Mouse (Mus musculus) urinary bladder, adult 18-20 months (tissue): ENCODE results near the gene Wnt9a.

Source experiments
- DNase-seq, 2 experiments: peaks; one replicate each; pipeline ENCODE4 v3.0.0; 2022; ENCODE audit warnings: low spot score in 2 of 2, mixed read lengths in 2 of 2

The Wnt9a gene

GRCm38 (mm10) chr11:59302700-59303569, 3.8 kb upstream of the Wnt9a start:
- DNase-seq = peak; percentile 75 to 77

GRCm38 (mm10) chr11:59305008-59305820, 1.5 kb upstream of the Wnt9a start:
- no peak for DNase-seq

DNA sequence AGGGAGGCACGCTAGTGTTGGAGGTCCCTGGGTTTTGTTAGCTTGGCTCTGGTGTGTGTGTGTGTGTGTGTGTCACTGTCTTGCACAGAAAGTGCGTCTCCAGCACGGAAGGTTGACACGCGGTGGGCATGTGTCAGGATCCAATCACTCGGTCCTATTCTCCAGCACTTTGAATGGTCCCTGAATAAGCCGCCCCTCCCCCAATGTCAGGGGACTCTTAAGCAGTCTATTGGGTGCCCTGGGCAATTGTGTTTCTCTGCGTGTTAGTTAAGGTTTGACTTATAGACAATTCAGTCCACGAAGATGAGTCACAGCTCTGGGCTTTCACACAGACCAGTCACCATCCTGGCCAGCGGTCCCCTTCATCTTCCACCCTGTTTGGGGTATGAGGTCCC, 910 bp upstream of the Wnt9a start:
- DNase-seq = no peak

DNA sequence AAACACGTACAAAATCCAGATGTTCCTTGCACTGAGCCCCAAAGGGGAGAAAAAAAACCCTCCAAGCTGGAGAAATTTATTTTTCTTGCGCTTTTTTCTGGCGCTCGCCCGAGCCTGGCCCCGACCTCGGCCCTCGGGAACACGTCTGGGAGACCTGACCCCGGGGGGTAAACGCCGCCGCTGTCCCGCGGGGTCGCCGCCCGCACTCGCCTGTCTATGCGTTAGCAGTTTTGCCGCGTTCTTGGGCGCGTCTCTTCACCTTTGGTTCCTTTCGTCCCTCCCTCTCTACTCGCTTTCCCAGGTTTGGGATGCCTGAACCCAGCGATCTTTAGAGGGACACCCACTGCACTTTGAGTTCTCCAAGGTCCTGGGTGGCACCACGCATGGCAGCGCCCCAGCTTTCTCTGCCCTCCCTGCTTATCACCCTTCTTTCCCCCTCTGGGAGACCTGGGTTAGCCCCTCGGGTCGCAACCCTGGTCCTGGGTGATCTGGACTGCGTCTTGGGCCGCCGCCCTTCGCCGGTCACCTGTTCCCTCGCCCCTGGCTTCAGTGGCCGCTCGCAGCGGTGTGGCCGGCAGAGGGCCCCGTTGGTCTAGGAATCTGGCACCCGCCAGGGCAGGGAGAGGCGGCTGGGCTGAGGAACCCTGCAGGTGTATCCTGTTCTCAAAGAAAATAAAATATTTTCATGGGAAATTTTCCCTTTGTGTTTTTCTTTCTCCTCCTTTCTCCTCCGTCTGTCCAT, 865 bp downstream of the Wnt9a start:
- DNase-seq = peak; percentile 79 to 87

GRCm38 (mm10) chr11:59308164-59308542, 1.4 kb downstream of the Wnt9a start:
- no peak for DNase-seq

DNA sequence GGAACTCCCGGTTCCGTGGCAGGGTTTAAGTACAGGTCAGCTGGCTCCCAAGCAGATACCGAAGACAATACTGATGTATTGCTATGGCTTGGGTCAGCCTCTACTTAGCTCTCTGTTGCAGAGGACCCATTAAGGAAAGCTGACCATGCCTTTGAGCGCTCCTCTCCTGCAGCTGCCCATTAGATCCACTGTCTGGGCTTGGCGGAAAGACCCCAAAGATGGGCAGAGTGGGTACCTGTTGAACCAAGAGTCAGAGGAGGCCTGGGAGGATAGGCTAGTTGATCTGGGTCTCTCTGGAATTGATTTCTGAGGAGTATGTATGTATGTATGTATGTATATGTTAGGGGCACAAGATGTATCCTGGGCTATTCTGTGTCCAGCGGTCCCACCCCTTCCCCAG, 1.9 kb downstream of the Wnt9a start:
- no peak for DNase-seq

- no peak for DNase-seq
Observed at GRCm38 (mm10) chr11:59309106-59309805, 2.5 kb downstream of the Wnt9a start.

DNA sequence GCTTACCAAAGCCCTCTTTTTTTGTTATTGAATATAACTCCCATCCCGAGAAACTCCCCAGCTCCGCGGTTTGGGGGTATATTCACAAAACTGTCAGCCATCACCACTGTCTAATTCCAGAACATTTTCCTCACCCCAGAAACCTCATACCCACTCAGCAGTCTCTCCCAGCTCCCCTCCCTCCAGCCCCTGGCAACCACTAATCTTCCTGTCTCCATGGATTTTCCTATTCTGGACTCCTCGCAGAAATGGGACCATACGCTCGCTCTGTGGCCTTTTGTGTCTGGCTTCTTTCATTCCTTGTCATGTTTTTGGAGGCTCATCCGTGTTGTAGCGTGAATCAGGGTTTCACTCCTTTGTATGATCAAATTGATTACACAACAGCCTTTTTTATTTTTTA, 3.2 kb downstream of the Wnt9a start:
- no peak for DNase-seq

GRCm38 (mm10) chr11:59312060-59312459, 5.3 kb downstream of the Wnt9a start:
- DNase-seq = no peak

- DNase-seq = no peak
Observed at GRCm38 (mm10) chr11:59312501-59312900, 5.8 kb downstream of the Wnt9a start.

GRCm38 (mm10) chr11:59313029-59313811, 6.5 kb downstream of the Wnt9a start:
- DNase-seq = no peak

DNA sequence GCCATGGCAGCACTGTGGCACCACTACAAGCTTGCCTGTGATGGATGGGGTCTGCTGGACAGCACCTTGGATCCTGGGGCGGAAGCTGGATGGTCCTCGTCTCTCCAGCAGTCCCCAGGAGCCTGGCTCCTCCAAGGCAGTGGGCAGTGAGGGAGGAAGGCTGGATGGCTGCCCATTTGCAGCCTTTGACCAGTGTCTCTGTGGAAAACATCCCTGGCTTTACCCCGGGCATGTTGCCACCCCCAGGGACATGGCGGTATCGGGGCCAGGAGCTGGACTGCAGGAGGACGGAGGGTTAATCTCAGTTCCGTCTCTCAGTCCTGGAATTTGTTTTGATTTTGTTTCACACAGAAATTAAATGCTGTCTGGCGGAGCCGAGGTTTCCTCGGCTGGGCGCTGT, 7.2 kb downstream of the Wnt9a start:
- DNase-seq = no peak

GRCm38 (mm10) chr11:59316517-59316916, 9.8 kb downstream of the Wnt9a start:
- DNase-seq = no peak

DNA sequence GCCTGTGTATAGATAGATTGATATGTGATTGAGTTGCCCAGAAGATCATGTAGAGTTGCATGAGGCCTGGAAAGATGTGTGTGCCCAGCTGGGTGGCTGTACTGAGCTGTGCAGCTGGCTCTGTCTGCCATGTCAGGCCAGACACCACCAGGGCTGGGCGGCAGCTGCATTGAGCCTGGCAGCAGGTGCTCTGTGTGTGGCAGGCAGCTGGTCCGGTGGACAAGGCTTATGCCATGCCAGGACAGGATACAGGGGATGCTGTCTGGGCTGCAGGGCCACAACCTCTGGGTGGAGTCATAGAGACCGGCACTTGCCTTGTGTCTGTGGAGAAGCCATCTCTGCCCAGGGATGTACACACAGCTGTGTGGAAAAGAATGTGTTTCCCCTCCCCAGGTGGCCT, 16.3 kb downstream of the Wnt9a start:
- DNase-seq = no peak

- no peak for DNase-seq
Observed at GRCm38 (mm10) chr11:59324777-59325176, 18.0 kb downstream of the Wnt9a start.

DNA sequence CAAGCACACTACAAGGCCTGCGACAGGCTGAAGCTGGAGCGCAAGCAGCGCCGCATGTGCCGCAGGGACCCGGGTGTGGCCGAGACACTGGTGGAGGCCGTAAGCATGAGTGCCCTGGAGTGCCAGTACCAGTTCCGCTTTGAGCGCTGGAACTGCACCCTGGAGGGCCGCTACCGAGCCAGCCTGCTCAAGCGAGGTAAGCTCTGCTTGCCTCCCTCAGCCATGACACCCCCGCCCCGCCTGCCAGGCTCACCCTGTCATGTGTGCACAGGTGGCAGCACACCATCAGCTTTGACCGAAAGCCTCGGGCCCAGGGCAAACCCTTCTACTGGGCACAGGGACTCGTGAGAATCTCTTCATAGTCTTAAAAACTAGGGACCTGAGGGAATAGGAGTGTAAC, 20.9 kb downstream of the Wnt9a start:
- DNase-seq = no peak

- DNase-seq = no peak
Observed at GRCm38 (mm10) chr11:59329616-59330015, 22.9 kb downstream of the Wnt9a start.

DNA sequence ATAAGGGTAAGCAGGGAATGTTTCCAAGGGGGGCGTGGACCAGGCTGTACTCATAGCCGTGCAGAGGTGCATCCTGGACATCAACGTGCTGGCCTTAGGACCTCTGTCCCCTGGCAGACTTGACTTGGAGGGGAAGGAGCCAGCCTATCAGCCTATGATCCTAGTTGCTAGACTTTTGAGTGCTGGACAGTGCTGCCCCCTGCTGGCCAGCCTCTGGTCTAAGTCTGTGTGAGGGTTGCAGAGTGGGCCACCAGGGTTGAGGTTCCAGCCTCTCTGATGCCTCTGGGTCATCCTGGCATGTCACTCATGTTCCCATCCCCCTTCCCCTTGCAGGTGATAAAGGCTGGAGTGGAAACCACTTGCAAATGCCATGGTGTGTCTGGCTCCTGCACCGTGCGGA, 23.8 kb downstream of the Wnt9a start:
- peak in 1 of 2 experiments; percentile 51 for DNase-seq

DNA sequence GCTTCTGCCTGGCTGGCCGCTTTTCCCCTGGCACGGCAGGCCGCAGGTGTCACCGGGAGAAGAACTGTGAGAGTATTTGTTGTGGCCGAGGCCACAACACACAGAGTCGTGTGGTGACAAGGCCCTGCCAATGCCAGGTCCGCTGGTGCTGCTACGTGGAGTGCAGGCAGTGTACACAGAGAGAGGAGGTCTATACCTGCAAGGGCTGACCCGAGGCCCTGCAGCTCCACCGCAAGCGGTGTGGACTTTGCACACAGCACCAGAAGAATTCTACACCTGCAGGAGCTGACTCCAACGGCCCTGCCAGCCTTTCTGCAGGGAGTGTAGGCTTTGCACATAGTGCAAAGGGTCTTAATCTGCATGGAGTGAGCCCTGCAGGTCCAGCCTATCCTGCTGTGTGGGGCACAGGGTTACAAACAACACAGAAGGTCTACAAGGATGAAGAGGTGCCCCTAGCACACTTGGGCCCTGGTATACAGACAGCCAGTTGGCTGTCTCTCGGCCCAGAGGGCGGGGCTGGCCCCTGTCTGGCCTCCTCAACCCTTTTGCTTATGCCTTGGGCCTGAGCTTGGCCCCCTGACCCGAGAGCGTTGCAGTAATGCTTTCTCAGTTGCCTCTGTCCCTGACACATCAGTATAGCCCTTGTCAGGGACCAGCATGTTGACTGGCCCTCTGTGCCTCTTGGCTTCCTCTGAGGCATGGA, 24.6 kb downstream of the Wnt9a start:
- no peak for DNase-seq

DNA sequence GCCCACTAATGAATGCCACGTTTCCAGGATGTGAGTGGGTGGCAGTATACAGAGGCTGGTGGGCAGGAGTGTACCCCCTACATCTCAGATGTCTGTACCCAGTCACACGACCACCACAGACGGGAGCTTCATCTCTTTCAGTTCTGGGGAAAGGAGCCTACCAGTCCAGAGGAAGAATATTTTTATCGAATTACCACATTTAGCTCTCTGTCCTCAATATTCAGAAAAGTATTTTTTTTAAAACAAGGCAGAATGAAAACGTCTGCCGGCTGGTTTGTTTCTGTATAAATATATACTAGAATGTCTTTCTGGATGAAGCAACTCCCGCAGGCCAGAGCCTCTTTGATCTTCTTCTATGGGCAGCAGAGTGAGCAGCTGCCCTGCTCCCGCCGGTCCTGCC, 26.2 kb downstream of the Wnt9a start:
- DNase-seq = no peak
